Mouse (Mus musculus): ENCODE results near the gene Lim2.

Gene Lim2

GRCm38 (mm10) chr7:43427406-43427805 is at the start of gene Lim2:
Gene Lim2 (plus strand): TSS chr7:43427670.
- in situ Hi-C loops (cut with MboI; ENCODE audit: unreplicated experiment in 2 of 2) = loop anchor here in 1 of 2 experiments (5.0 to 10.0 kb wide), 2 partner anchors 35 to 73 kb away; partner anchors contain the start of genes Siglecf and Vsig10l

GRCm38 (mm10) chr7:43378226-43378625 is 49.2 kb upstream of the Lim2 start:
- in situ Hi-C loops (cut with MboI; ENCODE audit: unreplicated experiment in 2 of 2) = loop anchor here in 1 of 2 experiments (5.0 to 25.0 kb wide), 2 partner anchors 96 to 391 kb away; no protein-coding TSS in a partner anchor

GRCm38 (mm10) chr7:43392349-43393121 is 34.9 kb upstream of the Lim2 start:
- in situ Hi-C loops (cut with MboI; ENCODE audit: unreplicated experiment in 2 of 2) = loop anchor here in 1 of 2 experiments (25.0 kb wide), 1 partner anchor 405 kb away; no protein-coding TSS in a partner anchor

- in situ Hi-C loops (cut with MboI; ENCODE audit: unreplicated experiment in 2 of 2) = loop anchor here in 1 of 2 experiments (25.0 kb wide), 1 partner anchor 412 kb away; no protein-coding TSS in a partner anchor
Observed at GRCm38 (mm10) chr7:43399501-43399900, 28.0 kb upstream of the Lim2 start.

- in situ Hi-C loops (cut with MboI; ENCODE audit: unreplicated experiment in 2 of 2) = loop anchor here in 1 of 2 experiments (5.0 to 25.0 kb wide), 2 partner anchors 100 to 415 kb away; no protein-coding TSS in a partner anchor
Observed at GRCm38 (mm10) chr7:43402718-43403117, 24.8 kb upstream of the Lim2 start.

- in situ Hi-C loops (cut with MboI; ENCODE audit: unreplicated experiment in 2 of 2) = loop anchor here in 1 of 2 experiments (25.0 kb wide), 1 partner anchor 420 kb away; no protein-coding TSS in a partner anchor
Observed at GRCm38 (mm10) chr7:43407573-43407972, 19.9 kb upstream of the Lim2 start.

- in situ Hi-C loops (cut with MboI; ENCODE audit: unreplicated experiment in 2 of 2) = loop anchor here in 1 of 2 experiments (25.0 kb wide), 1 partner anchor 421 kb away; no protein-coding TSS in a partner anchor
Observed at GRCm38 (mm10) chr7:43408131-43408553, 19.3 kb upstream of the Lim2 start, which contains the start of gene Siglecg. Gene Siglecg (plus strand): TSS chr7:43408204.

GRCm38 (mm10) chr7:43409084-43409483 is 18.4 kb upstream of the Lim2 start:
- in situ Hi-C loops (cut with MboI; ENCODE audit: unreplicated experiment in 2 of 2) = loop anchor here in 1 of 2 experiments (25.0 kb wide), 1 partner anchor 422 kb away; no protein-coding TSS in a partner anchor

GRCm38 (mm10) chr7:43411724-43412123 is 15.7 kb upstream of the Lim2 start:
- in situ Hi-C loops (cut with MboI; ENCODE audit: unreplicated experiment in 2 of 2) = loop anchor here in 1 of 2 experiments (25.0 kb wide), 1 partner anchor 424 kb away; no protein-coding TSS in a partner anchor

GRCm38 (mm10) chr7:43417298-43417697 is 10.2 kb upstream of the Lim2 start:
- in situ Hi-C loops (cut with MboI; ENCODE audit: unreplicated experiment in 2 of 2) = loop anchor here in 1 of 2 experiments (25.0 kb wide), 1 partner anchor 430 kb away; no protein-coding TSS in a partner anchor

- in situ Hi-C loops (cut with MboI; ENCODE audit: unreplicated experiment in 2 of 2) = loop anchor here (10.0 to 25.0 kb wide), 2 partner anchors 68 to 436 kb away; partner anchors contain the start of gene Siglecf (in 1 of the 2)
Observed at GRCm38 (mm10) chr7:43422995-43423617, 4.4 kb upstream of the Lim2 start.

GRCm38 (mm10) chr7:43423991-43424625 is 3.4 kb upstream of the Lim2 start:
- in situ Hi-C loops (cut with MboI; ENCODE audit: unreplicated experiment in 2 of 2) = loop anchor here (10.0 to 25.0 kb wide), 2 partner anchors 69 to 437 kb away; partner anchors contain the start of gene Siglecf (in 1 of the 2)

- in situ Hi-C loops (cut with MboI; ENCODE audit: unreplicated experiment in 2 of 2) = loop anchor here in 1 of 2 experiments (5.0 to 10.0 kb wide), 2 partner anchors 33 to 75 kb away; partner anchors contain the start of genes Siglecf and Vsig10l
Observed at GRCm38 (mm10) chr7:43429500-43429899, 2.0 kb downstream of the Lim2 start.

- in situ Hi-C loops (cut with MboI; ENCODE audit: unreplicated experiment in 2 of 2) = no loop called here
Observed at GRCm38 (mm10) chr7:43432891-43433290, 5.4 kb downstream of the Lim2 start.

GRCm38 (mm10) chr7:43434676-43435075 is 7.2 kb downstream of the Lim2 start:
- in situ Hi-C loops (cut with MboI; ENCODE audit: unreplicated experiment in 2 of 2) = no loop called here

- in situ Hi-C loops (cut with MboI; ENCODE audit: unreplicated experiment in 2 of 2) = no loop called here
Observed at GRCm38 (mm10) chr7:43436341-43437255, 9.1 kb downstream of the Lim2 start, which contains the start of gene Nkg7. Gene Nkg7 (plus strand): TSS chr7:43437073.

- in situ Hi-C loops (cut with MboI; ENCODE audit: unreplicated experiment in 2 of 2) = no loop called here
Observed at GRCm38 (mm10) chr7:43438611-43439010, 11.1 kb downstream of the Lim2 start.

GRCm38 (mm10) chr7:43440482-43440881 is 13.0 kb downstream of the Lim2 start, which contains the start of gene Cldnd2:
Gene Cldnd2 (plus strand): TSS chr7:43440782.
- in situ Hi-C loops (cut with MboI; ENCODE audit: unreplicated experiment in 2 of 2) = loop anchor here in 1 of 2 experiments (10.0 kb wide), 1 partner anchor 126 kb away; the partner anchor contains the start of gene Zfp715

- in situ Hi-C loops (cut with MboI; ENCODE audit: unreplicated experiment in 2 of 2) = loop anchor here in 1 of 2 experiments (10.0 kb wide), 1 partner anchor 126 kb away; the partner anchor contains the start of gene Zfp715
Observed at GRCm38 (mm10) chr7:43441071-43441470, 13.6 kb downstream of the Lim2 start.
